Comparison of ENCODE assay signal across 8 mouse cellular contexts in the genomic region with DNA sequence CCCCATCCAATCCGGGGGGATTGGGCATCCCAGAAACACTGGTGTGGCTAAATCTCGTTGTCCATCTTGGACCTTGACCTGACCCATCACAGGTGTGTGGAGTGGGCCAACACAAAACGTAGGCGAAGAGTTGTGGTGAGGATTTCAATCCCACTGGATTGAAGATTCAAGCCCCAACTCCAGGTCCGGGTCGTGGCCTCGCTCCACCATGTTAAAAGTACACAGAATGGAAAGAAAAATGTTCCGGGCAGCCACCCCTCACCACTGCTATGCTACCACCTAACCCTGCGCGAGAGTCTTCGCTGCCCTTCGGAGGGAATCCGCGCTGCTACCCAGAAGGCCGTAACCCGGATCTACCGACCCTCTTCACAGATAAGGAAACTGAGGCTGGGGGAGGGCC. TPM values are rescaled to one million over a fixed set of nuclear protein-coding genes. Genes with fewer than 3 reads are reported as not detected.
DNase-seq lines count a peak whose midpoint lies in the region; ATAC-seq and TF ChIP-seq lines count a peak whose summit lies in the region.

No protein-coding gene starts in this region.

- DNase-seq in heart, postnatal 36 days, result no peak
- DNase-seq in urinary bladder, adult 2 months (ENCODE audit: low spot score), result no peak
- DNase-seq in B cell, adult 2 months, result no peak
- DNase-seq in right cerebral cortex, adult 18-20 months, result no peak

- no peak for TF ChIP-seq EP300 in ES-Bruce4 (IDR thresholded peaks at IDR 0.05; ENCODE audit: insufficient read depth, low read depth, low read length)

- H3K4me3 ChIP-seq in heart, embryonic 15.5 days, result peak overlapping the region; percentile 89
- H3K4me3 ChIP-seq in ES-Bruce4 (ENCODE audit: low read depth, low read length), result peak overlapping the region; percentile 94
- H3K4me3 ChIP-seq in forebrain, embryonic 12.5 days (replicated peaks), result peak overlapping the region; percentile 78
- H3K4me3 ChIP-seq in liver, embryonic 15.5 days (replicated peaks), result peak overlapping the region; percentile 93

- H3K27ac ChIP-seq in heart, embryonic 15.5 days, result no peak overlapping the region
- peak overlapping the region; percentile 9; the same call in 1 of the 2 replicates for H3K27ac ChIP-seq in ES-Bruce4 (ENCODE audit: insufficient read depth, low read length)
- H3K27ac ChIP-seq in forebrain, embryonic 12.5 days, result no peak overlapping the region
- H3K27ac ChIP-seq in liver, embryonic 15.5 days (replicated peaks), result peak overlapping the region; percentile 97

- peaks cover 68% of the 10 kb centered on the region for H3K4me1 ChIP-seq in heart, embryonic 15.5 days (replicated peaks)
- peaks cover 9% of the 10 kb centered on the region for H3K4me1 ChIP-seq in ES-Bruce4 (ENCODE audit: control insufficient read depth, insufficient read depth, low read length)
- H3K4me1 ChIP-seq in forebrain, embryonic 12.5 days, result peaks cover 70% of the 10 kb centered on the region
- peaks cover 86% of the 10 kb centered on the region for H3K4me1 ChIP-seq in liver, embryonic 15.5 days (replicated peaks)

- no peaks in the 10 kb centered on the region for H3K27me3 ChIP-seq in heart, embryonic 15.5 days
- H3K27me3 ChIP-seq in ES-Bruce4 (ENCODE audit: control insufficient read depth, insufficient read depth, low read length, poor library complexity, severe bottlenecking), result no peaks in the 10 kb centered on the region
- H3K27me3 ChIP-seq in forebrain, embryonic 12.5 days, result no peaks in the 10 kb centered on the region
- H3K27me3 ChIP-seq in liver, embryonic 15.5 days, result no peaks in the 10 kb centered on the region

- no peaks in the 10 kb centered on the region for H3K36me3 ChIP-seq in heart, embryonic 15.5 days
- no peaks in the 10 kb centered on the region for H3K36me3 ChIP-seq in ES-Bruce4 (ENCODE audit: control insufficient read depth, insufficient read depth, low read length, poor library complexity, severe bottlenecking)
- no peaks in the 10 kb centered on the region for H3K36me3 ChIP-seq in forebrain, embryonic 12.5 days (replicated peaks)
- peaks cover 12% of the 10 kb centered on the region; the same call in 1 of the 2 replicates for H3K36me3 ChIP-seq in liver, embryonic 15.5 days (replicated peaks)

- TF ChIP-seq POLR2A in ES-Bruce4 (IDR thresholded peaks at IDR 0.05; ENCODE audit: insufficient read depth, low read length), result no peak

- TF ChIP-seq CTCF in ES-Bruce4 (IDR thresholded peaks at IDR 0.05; ENCODE audit: low read depth, low read length), result no peak

- H3K9ac ChIP-seq in heart, embryonic 15.5 days, result peak overlapping the region; percentile 80
- peak overlapping the region; percentile 94 for H3K9ac ChIP-seq in ES-Bruce4 (ENCODE audit: low read depth, poor library complexity, severe bottlenecking)
- peak overlapping the region; percentile 79 for H3K9ac ChIP-seq in forebrain, embryonic 12.5 days
- peak overlapping the region; percentile 94 for H3K9ac ChIP-seq in liver, embryonic 15.5 days

- H3K4me2 ChIP-seq in heart, embryonic 15.5 days, result peak overlapping the region; percentile 91
- peak overlapping the region; percentile 97 for H3K4me2 ChIP-seq in forebrain, embryonic 12.5 days
- H3K4me2 ChIP-seq in liver, embryonic 15.5 days, result peak overlapping the region; percentile 99

- ATAC-seq in heart, embryonic 15.5 days (replicated peaks; ENCODE audit: insufficient number of reproducible peaks, insufficient read depth, low FRiP score, low read depth), result no peak
- no peak for ATAC-seq in forebrain, embryonic 12.5 days (ENCODE audit: low FRiP score)
- ATAC-seq in liver, embryonic 15.5 days (ENCODE audit: insufficient read depth), result no peak

- no peaks in the 10 kb centered on the region for H3K9me3 ChIP-seq in heart, embryonic 15.5 days (replicated peaks)
- no peaks in the 10 kb centered on the region for H3K9me3 ChIP-seq in ES-Bruce4 (replicated peaks; ENCODE audit: control insufficient read depth, insufficient read depth, low read length, poor library complexity, severe bottlenecking)
- H3K9me3 ChIP-seq in forebrain, embryonic 12.5 days, result no peaks in the 10 kb centered on the region
- no peaks in the 10 kb centered on the region for H3K9me3 ChIP-seq in liver, embryonic 15.5 days (replicated peaks)

- WGBS in heart, embryonic 15.5 days, result 12% methylated on average over 17 of the region's 17 CpGs
- 22% methylated on average over 17 of the region's 17 CpGs for WGBS in forebrain, embryonic 12.5 days
- 6% methylated on average over 17 of the region's 17 CpGs for WGBS in liver, embryonic 15.5 days (ENCODE audit: insufficient replicate concordance)

- intact Hi-C loops in heart, postnatal 36 days (cut with DNase I), result no loop called here

RNA-seq across cellular contexts. Expression of gene Klf16, which starts 1.2 kb away (rescaled TPM):
- polyA plus RNA-seq in heart, embryonic 15.5 days (2015; fragmentation: Nextera tagmentation; extraction: Ambion mirVana), result 4.7 and 6.4 TPM in 2 replicates
- total RNA-seq in heart, postnatal 36 days (2021), result 1 to 10 TPM; 3.6 to 4.5 TPM
- polyA plus RNA-seq in ES-Bruce4 (2011; ENCODE audit: insufficient read depth, insufficient read length, low read depth, missing spikeins), result 24.9 TPM in 2 replicates
- polyA plus RNA-seq in forebrain, embryonic 12.5 days (2016; fragmentation: Nextera tagmentation; extraction: Ambion mirVana), result 8.7 and 9.5 TPM in 2 replicates
- 11.7 and 12.1 TPM in 2 replicates for polyA plus RNA-seq in liver, embryonic 15.5 days (2015; fragmentation: Nextera tagmentation; extraction: Ambion mirVana)
- polyA plus RNA-seq in urinary bladder, adult 2 months (2012; rRNA removed), result 11.5 and 11.8 TPM in 2 replicates

RNA-seq across cellular contexts. Expression of gene Abhd17a, which starts 14.2 kb away (rescaled TPM):
- 84.2 and 110 TPM in 2 replicates for polyA plus RNA-seq in heart, embryonic 15.5 days (2015; fragmentation: Nextera tagmentation; extraction: Ambion mirVana)
- 10 to 100 TPM; 48.3 to 51.2 TPM for total RNA-seq in heart, postnatal 36 days (2021)
- 35.8 and 49.5 TPM in 2 replicates for polyA plus RNA-seq in ES-Bruce4 (2011; ENCODE audit: insufficient read depth, insufficient read length, low read depth, missing spikeins)
- polyA plus RNA-seq in forebrain, embryonic 12.5 days (2016; fragmentation: Nextera tagmentation; extraction: Ambion mirVana), result 84.2 and 89.6 TPM in 2 replicates
- polyA plus RNA-seq in liver, embryonic 15.5 days (2015; fragmentation: Nextera tagmentation; extraction: Ambion mirVana), result 50.8 and 62.8 TPM in 2 replicates
- 66.0 and 67.1 TPM in 2 replicates for polyA plus RNA-seq in urinary bladder, adult 2 months (2012; rRNA removed)

RNA-seq across cellular contexts. Expression of gene Rexo1, which starts 14.6 kb away (rescaled TPM):
- 13.6 and 20.2 TPM in 2 replicates for polyA plus RNA-seq in heart, embryonic 15.5 days (2015; fragmentation: Nextera tagmentation; extraction: Ambion mirVana)
- 10 to 100 TPM; 12.3 to 13.7 TPM for total RNA-seq in heart, postnatal 36 days (2021)
- polyA plus RNA-seq in ES-Bruce4 (2011; ENCODE audit: insufficient read depth, insufficient read length, low read depth, missing spikeins), result 29.5 and 32.8 TPM in 2 replicates
- polyA plus RNA-seq in forebrain, embryonic 12.5 days (2016; fragmentation: Nextera tagmentation; extraction: Ambion mirVana), result 31.0 and 36.0 TPM in 2 replicates
- 12.8 and 15.6 TPM in 2 replicates for polyA plus RNA-seq in liver, embryonic 15.5 days (2015; fragmentation: Nextera tagmentation; extraction: Ambion mirVana)
- 21.2 and 26.6 TPM in 2 replicates for polyA plus RNA-seq in urinary bladder, adult 2 months (2012; rRNA removed)

RNA-seq across cellular contexts. Expression of gene Scamp4, which starts 26.7 kb away (rescaled TPM):
- 55.9 and 71.6 TPM in 2 replicates for polyA plus RNA-seq in heart, embryonic 15.5 days (2015; fragmentation: Nextera tagmentation; extraction: Ambion mirVana)
- 10 to 100 TPM; 19.7 to 22.1 TPM for total RNA-seq in heart, postnatal 36 days (2021)
- polyA plus RNA-seq in ES-Bruce4 (2011; ENCODE audit: insufficient read depth, insufficient read length, low read depth, missing spikeins), result 58.4 and 68.9 TPM in 2 replicates
- 63.7 and 67.8 TPM in 2 replicates for polyA plus RNA-seq in forebrain, embryonic 12.5 days (2016; fragmentation: Nextera tagmentation; extraction: Ambion mirVana)
- polyA plus RNA-seq in liver, embryonic 15.5 days (2015; fragmentation: Nextera tagmentation; extraction: Ambion mirVana), result 41.9 and 45.3 TPM in 2 replicates
- polyA plus RNA-seq in urinary bladder, adult 2 months (2012; rRNA removed), result 40.3 and 46.2 TPM in 2 replicates

RNA-seq across cellular contexts. Expression of gene Adat3, which starts 26.8 kb away (rescaled TPM):
- 3.0 and 3.9 TPM in 2 replicates for polyA plus RNA-seq in heart, embryonic 15.5 days (2015; fragmentation: Nextera tagmentation; extraction: Ambion mirVana)
- 1 to 10 TPM in 1 of 2 experiments, under 1 TPM in 1; 0.49 to 1.4 TPM for total RNA-seq in heart, postnatal 36 days (2021)
- polyA plus RNA-seq in ES-Bruce4 (2011; ENCODE audit: insufficient read depth, insufficient read length, low read depth, missing spikeins), result 3.6 and 5.4 TPM in 2 replicates
- polyA plus RNA-seq in forebrain, embryonic 12.5 days (2016; fragmentation: Nextera tagmentation; extraction: Ambion mirVana), result 5.3 and 6.0 TPM in 2 replicates
- polyA plus RNA-seq in liver, embryonic 15.5 days (2015; fragmentation: Nextera tagmentation; extraction: Ambion mirVana), result 4.8 and 5.8 TPM in 2 replicates
- polyA plus RNA-seq in urinary bladder, adult 2 months (2012; rRNA removed), result 3.8 and 4.3 TPM in 2 replicates

Comparison
In these comparisons a context has a peak if more than half of its experiments do, and no peak if none do; other contexts are left out.
1. H3K27ac ChIP-seq: peak in ES-Bruce4 (single experiment) and liver, embryonic 15.5 days (single experiment); none in heart, embryonic 15.5 days (single experiment) and forebrain, embryonic 12.5 days (single experiment).
2. Peak in every context shown above with its lines, with median percentiles within 50 percentile points of each other: H3K4me2 ChIP-seq, H3K4me3 ChIP-seq and H3K9ac ChIP-seq.